Mouse (Mus musculus) gastrocnemius, postnatal 4 days (tissue): ENCODE results near the gene Ankrd26. TPM values are rescaled to one million over a fixed set of nuclear protein-coding genes. Genes with fewer than 3 reads are reported as not detected.
A peak's percentile ranks its signal among the peaks of the same experiment; 100 is the strongest.

Experiments used
- DNase-seq, 2 experiments: peaks; one replicate each; pipeline ENCODE4 v3.0.0; 2021 to 2022; ENCODE audit warnings: low spot score in 2 of 2, mixed read lengths in 2 of 2
- total RNA-seq, 2 experiments: library from RNA; stranded (reverse); gene quantifications; 2 replicates each; pipeline ENCODE4 v1.2.3; 2021

Ankrd26 gene
- total RNA-seq, 2 experiments from 2014 or later: 5.4 to 6.4 TPM

- no peak for DNase-seq
Measured at GRCm38 (mm10) chr6:118482125-118482524, 79.9 kb downstream of the Ankrd26 start.

- peak; percentile 77 to 87 for DNase-seq
Measured at GRCm38 (mm10) chr6:118478957-118479708, 82.9 kb downstream of the Ankrd26 start, which contains the start of gene Zfp9. Gene Zfp9 (minus strand): TSS chr6:118479320.

GRCm38 (mm10) chr6:118477875-118478785 lies 83.9 kb downstream of the Ankrd26 start:
- no peak for DNase-seq

GRCm38 (mm10) chr6:118462069-118462705 lies 99.8 kb downstream of the Ankrd26 start:
- DNase-seq: no peak

- DNase-seq: no peak
Measured at GRCm38 (mm10) chr6:118457726-118458125, 104.3 kb downstream of the Ankrd26 start.

- DNase-seq: peak; percentile 74 to 90
Measured at GRCm38 (mm10) chr6:118455042-118455631, 106.9 kb downstream of the Ankrd26 start, which contains the start of gene Zfp248. Gene Zfp248 (minus strand): TSS chr6:118455528.

GRCm38 (mm10) chr6:118454452-118454851 lies 107.6 kb downstream of the Ankrd26 start:
- DNase-seq: no peak

Other genes starting within 250 kb of the Ankrd26 start
- 10 to 100 TPM; 26.8 to 30.9 TPM for gene Bms1, start 142.8 kb downstream of the Ankrd26 start, total RNA-seq
- gene Zfp248, start 106.7 kb downstream of the Ankrd26 start, total RNA-seq: 1 to 10 TPM; 3.7 to 3.9 TPM
- 10 to 100 TPM; 16.7 to 20.2 TPM for gene Zfp9, start 82.9 kb downstream of the Ankrd26 start, total RNA-seq